Mouse (Mus musculus) heart, postnatal 4 days (tissue): ENCODE results near the gene Prtn3. TPM values are rescaled to one million over a fixed set of nuclear protein-coding genes. Genes with fewer than 3 reads are reported as not detected.

Experiments used
- DNase-seq: peaks from one replicate; pipeline ENCODE4 v3.0.0; 2021
- total RNA-seq, 2 experiments: library from RNA; stranded (reverse); gene quantifications; 2 replicates each; pipeline ENCODE4 v1.2.3; 2021

Gene Prtn3
- total RNA-seq, 2 experiments from 2014 or later = not detected

DNA sequence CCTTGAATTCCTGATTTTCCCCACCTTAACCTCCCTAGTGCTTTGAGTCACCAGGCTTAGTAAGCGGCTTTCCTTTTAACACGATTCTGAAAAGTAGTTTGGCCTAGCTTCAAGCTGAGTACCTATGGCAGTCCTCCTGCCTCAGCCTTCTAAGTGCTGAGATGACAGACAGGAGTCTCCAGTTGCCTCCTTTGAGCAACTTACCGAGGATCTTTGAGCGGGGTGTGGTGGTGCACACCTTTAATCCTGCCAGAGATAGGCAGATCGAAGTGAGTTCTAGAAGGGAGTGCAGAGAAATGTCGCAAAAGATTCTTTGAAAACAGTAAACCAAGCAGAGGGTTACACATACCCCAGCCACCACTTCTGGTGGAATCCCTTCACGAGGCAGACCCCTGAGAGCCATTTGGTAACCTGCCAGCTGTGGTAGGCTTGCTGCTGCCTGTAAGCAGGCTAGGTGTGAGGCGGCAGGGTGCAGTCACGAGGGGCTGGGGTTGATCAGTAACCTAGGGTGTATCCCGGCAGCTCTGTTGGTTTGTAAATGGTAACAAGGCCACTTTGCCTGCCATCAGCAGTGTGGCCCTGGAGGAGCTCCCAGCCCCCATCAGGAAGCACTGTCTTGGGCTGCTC, 18.6 kb upstream of the Prtn3 start:
- peak; percentile 59 for DNase-seq

DNA sequence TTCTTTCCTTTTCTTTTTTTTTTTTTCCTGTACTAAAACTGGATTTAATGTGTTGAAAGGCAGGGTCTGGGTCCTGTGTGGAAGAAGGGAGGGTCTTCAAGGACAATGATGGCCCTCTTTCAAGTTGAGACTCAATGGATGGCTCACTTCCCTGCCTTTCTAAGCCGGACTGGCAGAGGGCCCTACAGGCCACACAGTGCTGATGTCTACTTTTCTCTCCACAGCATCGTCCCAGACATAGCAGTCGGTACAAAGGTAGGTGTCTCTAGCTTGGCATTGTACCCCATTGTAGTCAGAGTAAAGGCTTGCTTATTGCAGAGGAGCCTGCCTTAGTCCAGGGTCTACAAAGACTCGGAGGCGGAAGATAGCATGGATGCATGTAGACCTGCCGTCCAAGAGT, 18.0 kb upstream of the Prtn3 start:
- DNase-seq = no peak

DNA sequence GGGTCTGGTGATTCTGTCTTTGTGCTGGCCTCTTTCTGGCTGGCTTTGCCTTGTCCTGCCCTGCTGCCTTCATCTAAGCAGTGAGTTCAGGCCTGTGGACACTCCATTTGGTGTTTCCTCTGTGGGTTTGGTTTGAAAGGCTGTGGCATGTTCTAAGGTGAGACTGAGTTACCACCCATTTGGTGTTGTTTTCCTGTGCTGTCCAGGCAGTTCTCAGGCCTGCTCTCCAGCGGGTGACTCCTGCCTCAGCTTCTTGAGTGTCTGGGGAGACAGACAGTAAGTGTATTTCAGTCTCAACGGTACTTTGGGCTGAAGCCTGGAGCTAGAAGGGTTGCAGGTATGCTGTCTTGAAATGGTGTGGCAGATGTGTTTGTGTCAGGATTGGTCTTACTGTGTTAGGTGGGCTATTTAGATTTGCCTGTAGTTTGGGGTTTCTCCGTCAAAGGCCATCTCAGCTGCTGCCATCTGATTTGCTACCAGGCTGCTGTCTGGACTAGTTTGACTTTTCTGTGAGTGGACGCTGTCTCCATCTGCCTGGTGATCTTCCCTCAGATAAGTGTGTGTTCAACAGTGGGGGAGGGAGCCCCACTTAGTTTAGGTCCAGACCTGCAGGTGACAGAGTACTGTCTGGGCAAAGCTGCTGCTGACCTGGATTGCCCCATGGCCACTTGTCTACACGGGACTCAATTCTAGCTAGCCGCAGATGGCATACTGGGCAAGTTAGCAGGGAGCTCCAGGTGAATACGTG, 17.4 kb upstream of the Prtn3 start:
- DNase-seq = no peak

DNA sequence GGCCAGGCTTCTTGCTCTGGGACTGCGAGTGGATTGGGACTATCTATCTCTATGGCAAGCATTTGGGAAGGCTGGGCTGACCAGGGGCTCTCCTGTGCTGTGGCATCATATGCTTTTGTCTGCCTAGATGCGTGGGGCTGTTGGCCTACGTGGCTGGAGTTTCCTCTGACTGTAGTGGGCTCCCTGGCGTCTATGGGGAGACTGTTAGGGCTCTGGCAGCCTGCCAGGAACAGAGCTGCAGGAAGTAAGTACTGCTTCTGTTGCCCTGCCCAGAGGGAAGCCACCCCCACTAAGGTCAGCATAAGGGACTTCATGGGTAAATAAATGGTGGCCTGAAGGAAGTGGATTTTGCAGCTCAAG, 16.8 kb upstream of the Prtn3 start:
- peak; percentile 82 for DNase-seq

DNA sequence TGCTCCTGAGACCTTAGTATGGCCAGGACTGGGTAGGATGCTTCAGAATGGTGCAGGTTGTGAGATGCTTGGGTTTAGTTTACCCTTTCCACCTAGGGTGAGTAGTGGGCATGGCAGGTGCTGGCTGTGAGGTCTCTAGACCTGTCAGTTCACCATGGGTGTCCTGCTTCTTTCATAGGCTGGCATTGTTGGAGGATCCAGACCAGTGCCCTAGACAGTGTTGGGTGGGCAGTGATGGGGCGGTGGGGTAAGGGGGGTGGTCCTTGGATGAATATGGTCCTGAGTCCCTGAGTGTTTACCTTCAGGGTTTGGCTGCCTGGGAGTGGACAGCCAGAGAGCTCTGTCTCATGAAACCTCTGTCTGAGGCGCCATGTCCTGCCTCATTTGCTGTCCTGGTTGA, 16.4 kb upstream of the Prtn3 start:
- DNase-seq = no peak

DNA sequence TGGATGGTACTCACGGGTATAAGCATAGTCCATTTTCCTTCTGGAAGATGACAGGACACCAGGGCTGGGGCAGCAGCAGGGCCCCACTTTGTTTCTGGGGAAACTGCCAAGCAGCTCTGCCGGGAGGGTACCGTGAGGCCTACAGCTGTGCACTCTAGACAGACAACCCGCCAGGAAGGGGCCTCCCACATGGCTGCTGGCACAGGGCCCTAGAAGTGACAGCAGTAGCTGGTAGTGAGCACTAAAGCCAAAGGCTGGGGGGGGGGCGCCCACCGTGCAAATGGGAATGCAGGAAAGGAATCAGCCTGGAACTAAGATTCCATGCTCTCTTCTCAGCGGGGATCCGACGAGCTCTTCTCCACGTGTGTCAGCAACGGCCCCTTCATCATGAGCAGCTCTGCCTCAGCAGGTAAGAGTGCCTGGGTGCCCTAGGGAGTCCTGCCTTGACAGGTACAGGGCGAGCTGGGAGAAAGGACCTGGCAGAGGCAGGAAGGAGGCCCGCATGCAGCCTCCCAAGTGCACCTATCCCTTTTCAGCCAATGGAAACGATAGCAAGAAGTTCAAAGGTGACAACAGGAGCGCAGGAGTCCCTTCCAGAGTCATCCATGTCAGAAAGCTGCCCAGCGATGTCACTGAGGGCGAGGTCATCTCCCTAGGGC, 15.7 kb upstream of the Prtn3 start:
- DNase-seq = peak; percentile 90

DNA sequence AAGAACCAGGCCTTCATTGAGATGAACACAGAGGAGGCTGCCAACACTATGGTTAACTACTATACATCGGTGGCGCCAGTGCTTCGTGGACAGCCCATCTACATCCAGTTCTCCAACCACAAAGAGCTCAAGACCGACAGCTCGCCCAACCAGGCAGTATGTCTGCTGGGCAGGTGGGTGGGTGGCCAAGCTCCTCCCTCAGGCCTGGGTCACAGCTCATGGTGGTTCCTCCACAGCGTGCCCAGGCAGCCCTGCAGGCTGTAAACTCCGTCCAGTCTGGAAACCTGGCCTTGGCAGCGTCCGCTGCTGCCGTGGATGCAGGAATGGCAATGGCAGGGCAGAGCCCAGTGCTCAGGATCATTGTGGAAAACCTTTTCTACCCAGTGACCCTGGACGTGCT, 15.2 kb upstream of the Prtn3 start:
- DNase-seq = peak; percentile 50

DNA sequence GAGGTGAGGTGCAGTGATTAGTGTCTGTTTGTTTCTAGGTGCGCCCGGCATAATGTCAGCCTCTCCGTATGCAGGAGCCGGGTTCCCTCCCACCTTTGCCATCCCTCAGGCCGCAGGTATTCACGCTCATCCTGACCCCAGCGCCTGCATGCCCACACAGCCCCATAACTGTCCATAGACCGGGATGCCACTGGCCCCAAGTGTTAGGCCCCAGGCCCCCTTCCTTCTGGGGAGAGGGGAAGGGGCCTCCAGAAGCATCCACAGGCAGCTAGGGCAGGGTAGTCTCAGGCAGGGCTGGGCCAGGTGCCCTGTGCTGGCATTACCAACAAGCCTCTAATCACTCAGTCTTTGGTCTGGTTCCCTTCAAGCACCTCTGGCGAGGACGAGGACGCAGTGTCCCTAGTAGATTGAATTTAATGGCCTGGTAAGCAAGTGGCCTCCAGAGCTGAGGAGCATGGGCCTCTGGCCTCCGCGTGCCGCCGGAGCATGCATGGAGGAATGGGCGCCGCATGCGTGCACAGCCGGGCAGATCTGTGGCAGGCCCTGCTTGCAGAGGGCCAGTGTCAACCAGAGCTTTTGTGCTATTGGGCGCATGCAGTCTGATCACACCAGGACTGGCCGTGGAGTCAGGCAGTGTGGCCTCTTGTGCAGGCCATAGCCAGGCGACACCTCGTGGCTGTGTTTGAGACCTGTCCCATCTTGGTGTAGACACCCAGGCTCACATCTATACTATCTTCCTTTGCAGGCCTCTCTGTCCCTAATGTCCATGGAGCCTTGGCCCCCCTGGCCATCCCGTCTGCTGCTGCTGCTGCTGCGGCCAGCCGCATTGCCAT, 14.0 kb upstream of the Prtn3 start:
- DNase-seq = no peak

DNA sequence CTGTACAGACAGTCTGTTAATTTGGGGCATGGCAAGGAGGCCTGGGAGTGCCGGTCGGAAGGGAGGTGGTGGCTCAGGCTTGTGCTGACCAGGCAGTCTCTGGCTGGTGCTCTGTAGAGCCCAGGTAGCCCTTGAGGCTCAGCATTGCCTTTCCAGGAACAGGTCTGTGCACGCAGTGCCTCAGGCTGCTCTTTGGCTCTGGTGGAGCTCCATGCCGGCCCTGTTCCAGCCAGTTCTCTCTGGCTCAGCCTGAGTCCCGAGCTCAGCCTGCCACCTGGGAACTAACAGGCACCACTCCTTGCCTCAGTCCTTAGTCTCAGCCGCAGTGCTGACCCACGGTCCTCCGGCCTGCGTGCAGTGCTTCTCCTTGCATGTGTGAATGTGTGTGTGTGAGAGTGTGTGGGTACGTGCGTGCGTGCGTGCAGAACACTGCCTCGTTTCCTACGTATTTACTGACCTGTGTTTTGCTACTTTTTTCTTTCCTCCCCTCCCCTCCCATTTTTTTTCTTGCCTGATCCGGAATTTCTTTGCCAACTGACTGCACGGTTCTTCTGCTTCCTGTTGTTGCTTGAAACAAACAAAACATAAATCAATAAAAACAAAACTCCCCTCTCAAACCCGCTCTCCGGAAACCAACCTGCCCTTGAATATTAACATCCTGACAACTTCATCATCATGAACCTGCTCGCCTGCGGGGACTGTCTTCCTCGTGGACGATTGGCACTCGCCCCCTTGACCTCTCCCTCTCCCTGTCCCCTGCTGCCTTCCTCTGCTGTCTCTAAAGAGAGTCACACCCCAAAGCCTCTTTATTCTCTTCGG, 12.8 kb upstream of the Prtn3 start:
- DNase-seq = no peak

DNA sequence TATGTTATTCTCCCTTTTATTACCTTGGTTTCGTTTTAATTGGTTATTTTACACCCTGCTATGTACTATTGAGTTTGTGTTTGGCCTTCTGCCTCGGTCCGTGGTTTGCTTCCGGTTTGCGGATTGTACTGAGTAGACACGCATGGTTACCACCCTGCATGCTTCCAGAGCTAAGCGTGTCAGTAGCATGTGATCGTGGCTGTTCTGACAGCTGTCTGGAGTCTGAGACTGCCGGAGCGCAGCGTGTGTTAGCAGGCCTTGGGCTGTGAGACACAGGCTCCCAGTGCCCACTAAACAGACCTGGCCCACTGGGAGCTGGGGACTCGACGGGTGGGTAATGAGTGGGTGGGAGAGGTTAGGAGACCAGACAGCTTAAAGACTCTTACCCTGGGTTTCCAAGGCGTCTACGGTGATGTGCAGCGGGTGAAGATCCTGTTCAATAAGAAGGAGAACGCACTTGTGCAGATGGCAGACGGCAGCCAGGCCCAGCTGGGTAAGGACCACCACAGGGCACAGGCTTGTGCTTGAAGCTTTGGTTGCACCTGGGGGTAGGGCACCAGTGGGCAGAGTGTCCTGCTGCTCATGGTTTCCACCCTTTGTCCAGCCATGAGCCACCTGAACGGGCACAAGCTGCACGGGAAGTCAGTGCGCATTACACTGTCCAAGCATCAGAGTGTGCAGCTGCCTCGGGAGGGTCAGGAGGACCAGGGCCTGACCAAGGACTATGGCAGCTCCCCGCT, 12.1 kb upstream of the Prtn3 start:
- no peak for DNase-seq

DNA sequence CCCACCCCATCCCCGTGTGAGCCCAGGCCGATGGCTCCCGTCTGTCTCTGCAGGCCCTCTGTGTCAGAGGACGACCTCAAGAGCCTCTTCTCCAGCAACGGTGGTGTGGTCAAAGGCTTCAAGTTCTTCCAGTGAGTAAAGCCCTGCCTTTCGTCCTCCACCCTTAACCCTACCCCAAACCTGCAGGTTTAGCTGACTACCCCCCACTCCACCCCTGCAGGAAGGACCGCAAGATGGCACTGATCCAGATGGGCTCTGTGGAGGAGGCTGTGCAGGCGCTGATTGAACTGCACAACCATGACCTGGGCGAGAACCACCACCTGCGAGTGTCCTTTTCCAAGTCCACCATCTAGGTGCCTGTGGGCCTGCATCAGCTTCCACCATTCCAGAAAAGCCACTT, 11.4 kb upstream of the Prtn3 start:
- no peak for DNase-seq

DNA sequence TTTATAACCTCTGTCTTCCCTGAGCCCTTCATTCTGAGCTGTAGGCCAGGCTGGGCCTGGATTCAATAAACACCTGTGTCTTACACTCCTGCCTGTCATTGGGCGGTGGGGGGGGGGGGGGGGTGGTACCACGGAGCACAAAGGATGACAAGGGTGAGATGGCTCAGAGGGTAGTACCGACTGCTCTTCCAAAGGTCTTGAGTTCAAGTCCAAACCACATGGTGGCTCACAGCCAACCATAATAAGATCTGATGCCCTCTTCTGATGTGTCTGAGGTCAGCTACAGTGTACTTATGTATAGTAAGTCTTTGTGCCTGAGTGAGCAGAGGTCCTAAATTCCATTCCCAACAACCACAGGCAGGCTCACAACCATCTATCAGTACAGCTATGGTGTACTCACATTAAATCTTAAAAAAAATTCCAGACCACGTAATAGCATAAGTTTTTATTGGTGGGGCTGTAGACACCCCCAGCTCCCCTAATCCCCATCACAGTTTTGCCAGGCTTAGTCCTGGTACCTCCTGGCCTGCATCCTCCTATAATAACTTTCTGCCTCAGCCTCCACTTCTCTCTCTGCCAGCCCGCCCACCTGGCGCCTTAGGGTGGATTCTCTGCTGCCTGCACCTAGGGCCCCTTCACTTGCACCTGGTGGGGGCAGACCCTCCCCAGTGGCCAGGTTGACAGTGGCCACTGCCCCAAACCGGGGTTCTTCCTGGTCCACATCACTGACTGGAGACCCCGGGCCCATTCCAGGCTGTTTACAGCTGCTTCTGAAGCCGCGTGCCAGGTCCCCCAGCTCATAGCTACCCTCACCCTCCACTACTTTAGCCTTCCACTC, 9.7 kb upstream of the Prtn3 start:
- DNase-seq = no peak

DNA sequence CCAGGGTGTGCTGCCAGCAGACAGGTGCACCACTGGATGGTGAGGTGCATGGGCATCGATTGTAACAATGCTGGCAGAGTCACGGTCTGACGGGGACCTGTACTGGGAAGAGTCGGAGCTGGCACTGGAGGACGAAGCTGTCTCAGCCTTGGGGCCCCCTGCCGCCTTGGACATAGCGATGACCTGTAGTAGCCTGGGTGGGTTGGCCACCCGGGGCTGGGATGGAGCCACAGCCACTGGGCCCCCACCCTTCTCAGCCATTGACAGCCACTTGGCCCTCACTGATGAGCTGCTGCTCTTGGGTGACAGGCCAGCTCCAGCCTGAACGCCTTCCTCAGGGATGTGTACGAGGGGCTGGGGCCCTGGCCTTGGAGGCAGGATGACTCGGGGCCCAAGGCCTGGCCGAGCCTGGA, 9.1 kb upstream of the Prtn3 start:
- DNase-seq = no peak

DNA sequence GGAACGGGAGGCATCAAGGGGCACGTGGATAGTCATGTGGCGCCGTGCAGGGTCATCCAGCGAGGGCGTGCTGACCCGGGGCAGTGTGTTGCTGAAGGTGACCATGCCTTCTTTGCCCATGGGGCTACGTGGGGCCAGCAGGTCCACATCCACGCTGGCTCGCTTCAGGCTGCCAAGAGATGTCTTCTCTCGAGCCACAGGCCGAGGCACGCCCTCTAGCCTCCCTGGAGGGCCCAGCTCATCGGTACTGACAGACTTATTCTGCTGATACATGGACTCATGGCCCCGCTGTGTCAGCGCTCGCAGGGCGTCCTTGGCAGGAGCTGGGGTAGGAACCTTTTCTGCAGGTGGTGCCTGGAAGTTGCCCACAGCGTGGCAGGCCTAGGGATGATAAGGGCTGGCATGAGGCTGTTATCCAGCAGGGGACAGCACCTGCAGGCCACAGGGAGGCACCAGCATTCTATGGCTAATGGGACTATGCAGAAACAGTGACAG, 8.4 kb upstream of the Prtn3 start:
- DNase-seq = peak; percentile 46

DNA sequence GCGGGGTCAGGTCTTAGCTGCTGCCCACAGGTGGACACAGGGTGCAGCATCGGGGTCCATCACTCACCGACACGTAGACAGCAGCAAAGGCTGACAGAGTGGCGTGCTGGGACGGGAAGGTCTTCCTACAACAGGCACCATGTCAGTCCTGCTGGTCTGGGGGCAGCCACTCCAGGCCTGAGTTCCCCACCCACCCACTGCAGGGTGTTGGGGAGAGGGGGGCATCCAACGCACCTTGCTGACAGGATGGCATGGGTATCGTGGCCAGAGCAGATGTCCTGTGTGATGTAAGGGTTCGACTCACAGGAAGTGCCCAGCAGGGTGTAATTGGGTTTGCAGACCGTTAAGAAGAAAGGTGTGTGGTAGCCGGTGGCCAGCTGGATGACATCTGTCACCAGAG, 7.7 kb upstream of the Prtn3 start:
- DNase-seq = no peak

DNA sequence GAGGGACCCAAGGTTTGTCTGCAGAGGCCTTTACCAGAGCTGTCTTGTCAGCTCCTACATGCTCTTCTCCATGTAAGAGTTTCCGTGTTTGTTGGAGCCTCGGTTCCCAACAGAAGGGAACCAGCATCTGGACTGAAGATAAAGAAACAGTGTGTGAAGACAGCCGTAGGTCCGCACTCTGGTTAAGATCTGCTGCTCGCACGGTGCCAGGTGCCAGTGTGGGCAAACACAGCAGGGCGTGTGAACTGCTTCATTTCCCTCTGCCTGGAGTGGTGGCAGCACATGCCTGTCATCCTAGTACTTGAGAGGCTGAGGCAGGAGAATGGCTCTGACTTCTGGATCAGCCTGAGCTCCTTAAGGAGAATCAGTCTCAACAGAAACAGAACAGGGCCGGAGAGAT, 2.4 kb upstream of the Prtn3 start:
- no peak for DNase-seq

DNA sequence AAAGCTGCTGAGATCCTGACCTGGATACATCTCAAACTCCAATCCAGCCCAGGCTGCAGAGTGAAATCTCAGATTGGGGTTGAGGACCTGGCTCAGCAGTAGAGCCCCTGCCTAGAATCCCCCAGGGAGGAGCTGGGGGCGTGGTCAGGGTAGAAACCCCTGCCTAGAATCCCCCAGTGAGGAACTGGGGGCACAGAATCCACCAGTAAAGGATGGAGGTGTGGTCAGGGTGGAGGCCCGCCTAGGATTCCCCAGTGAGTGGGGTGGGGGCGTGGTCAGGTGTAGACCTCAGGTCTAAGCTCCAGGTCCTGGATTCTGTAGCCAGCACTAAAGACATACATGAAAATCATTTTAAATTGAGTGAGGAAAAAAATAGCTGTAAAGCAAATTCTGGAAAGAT, 1.4 kb upstream of the Prtn3 start:
- DNase-seq = no peak

DNA sequence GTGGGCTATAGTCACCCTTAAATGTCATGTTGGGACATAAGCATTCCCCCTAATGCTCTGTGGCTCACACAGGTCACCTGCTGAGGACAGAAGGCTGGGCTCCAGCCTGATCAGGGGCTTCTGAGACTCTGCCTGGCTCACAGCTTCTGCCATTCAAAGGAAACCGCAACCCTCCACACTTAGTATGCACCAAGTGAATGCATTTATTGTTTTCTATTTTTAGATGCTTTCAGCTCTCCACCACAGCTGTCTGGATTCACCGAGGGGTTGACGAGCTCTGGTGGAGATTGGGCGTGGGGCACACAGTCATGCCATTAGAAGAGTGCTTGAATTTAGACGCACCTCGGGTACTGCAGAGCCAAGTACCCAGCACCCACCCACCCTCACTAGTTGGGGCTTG, 963 bp upstream of the Prtn3 start:
- no peak for DNase-seq

DNA sequence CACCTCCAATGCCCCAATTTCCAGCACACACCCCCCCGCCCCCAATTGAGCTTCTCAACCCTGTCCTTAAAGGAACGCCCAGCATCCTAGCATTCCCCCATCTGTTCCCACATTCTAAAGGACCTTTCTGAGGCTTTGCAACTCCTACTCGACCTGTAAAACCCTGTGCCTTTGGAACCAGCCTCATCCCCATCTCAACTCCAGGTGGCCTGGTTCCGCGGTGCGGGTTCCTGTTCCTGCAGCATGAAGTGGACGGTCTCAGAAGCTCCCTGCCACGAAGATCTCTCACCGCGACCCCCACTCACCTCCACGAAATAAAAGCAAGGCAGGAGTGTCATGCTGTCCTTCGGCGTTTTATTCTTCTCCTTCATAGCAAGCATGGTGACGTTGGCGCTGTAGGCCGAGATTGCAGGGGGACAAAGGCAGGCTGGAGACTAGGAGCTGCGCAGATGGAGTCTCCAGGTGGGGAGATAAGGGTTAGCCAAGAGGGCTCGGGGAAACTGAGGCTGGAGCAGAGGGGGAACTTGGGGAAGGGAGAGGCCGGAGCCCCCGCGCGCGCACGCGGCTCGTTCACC, 474 bp upstream of the Prtn3 start:
- DNase-seq = no peak

DNA sequence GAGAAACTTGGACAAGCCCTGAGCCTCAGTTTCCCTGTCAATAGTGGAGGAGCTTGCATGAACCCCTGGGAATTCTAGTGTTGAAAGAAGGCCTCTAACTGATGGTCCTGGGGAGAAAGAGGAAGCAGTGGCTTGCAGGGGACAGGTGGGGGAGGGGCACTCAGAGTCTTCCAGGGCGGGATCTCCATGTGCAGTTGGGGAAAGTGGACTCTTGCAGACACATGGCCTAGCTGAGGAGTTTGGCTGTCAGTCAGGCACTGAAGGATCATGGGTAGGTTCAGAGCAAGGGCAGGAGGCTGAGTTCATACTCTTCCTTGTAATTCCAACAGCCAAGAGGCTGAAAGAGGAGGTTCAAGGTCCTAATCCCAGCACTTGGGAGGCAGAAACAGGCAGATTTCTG, 2.9 kb downstream of the Prtn3 start:
- DNase-seq = no peak
